15 mouse cellular contexts compared by ENCODE assay signal in the genomic region with DNA sequence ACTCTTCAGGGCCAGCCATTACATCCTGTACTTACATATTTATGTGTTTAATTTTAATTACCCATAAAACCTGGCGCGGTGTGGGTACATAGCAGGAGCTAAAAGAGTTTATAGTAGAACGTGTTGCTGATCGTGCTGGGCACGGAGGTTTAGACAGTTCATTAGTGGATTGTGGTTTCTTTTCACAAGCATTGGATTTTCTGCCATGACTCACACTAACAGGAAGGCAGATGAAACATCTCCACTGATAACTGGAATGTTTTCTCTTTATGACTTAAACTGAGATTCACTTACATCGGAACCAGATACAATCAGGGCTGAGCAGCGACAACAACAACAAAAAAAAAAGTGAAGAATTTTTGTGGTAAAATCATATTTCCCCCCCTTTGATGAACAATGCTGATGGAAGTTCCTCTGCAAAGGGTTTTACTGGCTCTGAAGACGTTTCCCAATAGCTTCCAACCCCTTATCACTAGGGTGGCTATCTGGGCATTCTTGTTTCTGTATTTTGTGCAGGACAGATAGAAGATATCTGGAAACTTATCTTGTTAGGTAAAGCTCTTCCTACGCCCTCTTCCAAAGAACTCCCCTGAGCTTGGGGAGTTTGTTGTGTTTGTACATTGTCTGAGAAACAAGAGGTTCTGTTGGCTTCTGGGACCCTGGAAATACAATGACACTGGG.
DNase-seq lines count a peak whose midpoint lies in the region; ATAC-seq and TF ChIP-seq lines count a peak whose summit lies in the region.
"Had no signal": no experiment of that assay in that cellular context is flagged by ENCODE, and none has a peak within 500 bp of the region (broad histone marks: within the 10 kb centered on the region; RNA-seq: fewer than 3 reads in every experiment).

No protein-coding gene starts in this region.

- no peak overlapping the region for H3K9ac ChIP-seq in embryonic facial prominence, embryonic 14.5 days (ENCODE audit: low read depth, low read length)
- no peak overlapping the region for H3K9ac ChIP-seq in limb, embryonic 14.5 days (ENCODE audit: low read depth, low read length, severe bottlenecking)
- H3K9ac ChIP-seq: kidney, embryonic 15.5 days; midbrain, embryonic 15.5 days had no signal

- H3K36me3 ChIP-seq in embryonic facial prominence, embryonic 14.5 days (ENCODE audit: control insufficient read depth, insufficient read depth, low read length) = no peaks in the 10 kb centered on the region
- no peaks in the 10 kb centered on the region for H3K36me3 ChIP-seq in embryonic facial prominence, embryonic 10.5 days (replicated peaks)
- H3K36me3 ChIP-seq in limb, embryonic 14.5 days (ENCODE audit: control insufficient read depth, insufficient read depth, low read length) = no peaks in the 10 kb centered on the region
- H3K36me3 ChIP-seq: kidney, embryonic 15.5 days; midbrain, embryonic 15.5 days had no signal

- no peaks in the 10 kb centered on the region for H3K9me3 ChIP-seq in embryonic facial prominence, embryonic 14.5 days (ENCODE audit: control insufficient read depth, low read length)
- no peaks in the 10 kb centered on the region for H3K9me3 ChIP-seq in embryonic facial prominence, embryonic 10.5 days
- H3K9me3 ChIP-seq in limb, embryonic 14.5 days (ENCODE audit: control insufficient read depth, low read length) = no peaks in the 10 kb centered on the region
- H3K9me3 ChIP-seq: kidney, embryonic 15.5 days; midbrain, embryonic 15.5 days had no signal

- H3K4me1 ChIP-seq in embryonic facial prominence, embryonic 14.5 days (ENCODE audit: control insufficient read depth, insufficient read depth, low read length) = no peaks in the 10 kb centered on the region
- H3K4me1 ChIP-seq in embryonic facial prominence, embryonic 10.5 days = 0 out of 2 replicates have a peak, but pooled peaks cover 3% of the 10 kb centered on the region
- H3K4me1 ChIP-seq in limb, embryonic 14.5 days (ENCODE audit: control insufficient read depth, insufficient read depth, low read length) = peaks cover 3% of the 10 kb centered on the region; the same call in 1 of the 2 replicates
- H3K4me1 ChIP-seq: midbrain, embryonic 15.5 days had no signal

- no peaks in the 10 kb centered on the region for H3K27me3 ChIP-seq in embryonic facial prominence, embryonic 14.5 days (replicated peaks; ENCODE audit: control insufficient read depth, insufficient read depth, low read length)
- no peaks in the 10 kb centered on the region for H3K27me3 ChIP-seq in embryonic facial prominence, embryonic 10.5 days (replicated peaks; ENCODE audit: low read depth, poor library complexity, severe bottlenecking)
- no peaks in the 10 kb centered on the region for H3K27me3 ChIP-seq in limb, embryonic 14.5 days (ENCODE audit: control insufficient read depth, insufficient read depth, low read length)
- H3K27me3 ChIP-seq: kidney, embryonic 15.5 days; midbrain, embryonic 15.5 days had no signal

- TF ChIP-seq POLR2A in limb, embryonic 14.5 days (IDR thresholded peaks at IDR 0.05; ENCODE audit: borderline replicate concordance, extremely low read depth, insufficient read depth, insufficient read length) = no peak

- H3K4me3 ChIP-seq in embryonic facial prominence, embryonic 14.5 days (ENCODE audit: low read depth, low read length) = no peak overlapping the region
- no peak overlapping the region for H3K4me3 ChIP-seq in embryonic facial prominence, embryonic 10.5 days
- H3K4me3 ChIP-seq in limb, embryonic 14.5 days (replicated peaks; ENCODE audit: low read length) = no peak overlapping the region
- H3K4me3 ChIP-seq: kidney, embryonic 15.5 days; midbrain, embryonic 15.5 days had no signal

- no peak overlapping the region for H3K4me2 ChIP-seq in embryonic facial prominence, embryonic 14.5 days (ENCODE audit: low read depth, low read length)
- H3K4me2 ChIP-seq in limb, embryonic 14.5 days (replicated peaks; ENCODE audit: low read depth, low read length, severe bottlenecking) = no peak overlapping the region
- H3K4me2 ChIP-seq: kidney, embryonic 15.5 days; midbrain, embryonic 15.5 days had no signal

- WGBS in embryonic facial prominence, embryonic 14.5 days = 67% methylated on average over 9 of the region's 9 CpGs
- WGBS in embryonic facial prominence, embryonic 10.5 days = 78% methylated on average over 9 of the region's 9 CpGs
- WGBS in limb, embryonic 14.5 days = 42% methylated on average over 9 of the region's 9 CpGs

- H3K27ac ChIP-seq in embryonic facial prominence, embryonic 14.5 days (replicated peaks; ENCODE audit: low read depth, low read length) = no peak overlapping the region
- no peak overlapping the region for H3K27ac ChIP-seq in embryonic facial prominence, embryonic 10.5 days (replicated peaks)
- H3K27ac ChIP-seq in limb, embryonic 14.5 days (replicated peaks; ENCODE audit: low read depth, low read length) = no peak overlapping the region
- H3K27ac ChIP-seq: kidney, embryonic 15.5 days; midbrain, embryonic 15.5 days had no signal

- no peak for ATAC-seq in embryonic facial prominence, embryonic 14.5 days (ENCODE audit: low read depth)
- no peak for ATAC-seq in limb, embryonic 14.5 days (ENCODE audit: low FRiP score, low read depth)
- ATAC-seq: forebrain, embryonic 16.5 days; midbrain, embryonic 15.5 days had no signal

- DNase-seq in embryonic facial prominence, embryonic 14.5 days (ENCODE audit: low spot score) = peak; percentile 30
- no peak for DNase-seq in embryonic facial prominence, embryonic 10.5 days (ENCODE audit: low spot score)
- peak; percentile 1 for DNase-seq in right cerebral cortex, adult 18-20 months
- no peak for DNase-seq in right cerebral cortex, postnatal 14 days
- peak; percentile 6 for DNase-seq in limb, embryonic 14.5 days (ENCODE audit: low spot score)
- peak; percentile 48 for DNase-seq in naive thymus-derived CD4-positive, alpha-beta T cell, adult 2 months (ENCODE audit: low read depth)
- DNase-seq in MN1 (ENCODE audit: low spot score) = no peak
- DNase-seq in urinary bladder, postnatal 4 days (ENCODE audit: low spot score in 2 of 2) = no peak
- DNase-seq: heart, adult 11 months; heart, postnatal 4 days; left cerebral cortex, postnatal 4 days; thymus, postnatal 4 days had no signal

Comparison
In these comparisons a context has a peak if more than half of its experiments do, and no peak if none do; other contexts are left out.
1. DNase-seq: peak in embryonic facial prominence, embryonic 14.5 days (single experiment), right cerebral cortex, adult 18-20 months (single experiment), limb, embryonic 14.5 days (single experiment) and naive thymus-derived CD4-positive, alpha-beta T cell, adult 2 months (single experiment); none in embryonic facial prominence, embryonic 10.5 days (single experiment), right cerebral cortex, postnatal 14 days (single experiment), MN1 (single experiment) and urinary bladder, postnatal 4 days (0 of 2).